Mouse (Mus musculus) urinary bladder, postnatal 4 days (tissue): ENCODE results near the gene Ubqln5.

Source experiments
- DNase-seq, 2 experiments: peaks; one replicate each; pipeline ENCODE4 v3.0.0; 2021 to 2022; ENCODE audit warnings: low spot score in 2 of 2

The Ubqln5 gene

GRCm38 (mm10) chr7:104129726-104130125 lies at the start of gene Ubqln5:
Ubqln5 (minus strand) TSS chr7:104129826.
- DNase-seq: no peak

GRCm38 (mm10) chr7:104179074-104179473 lies 49.4 kb upstream of the Ubqln5 start:
- no peak for DNase-seq

- DNase-seq: no peak
These were observed 48.9 kb upstream of the Ubqln5 start for GRCm38 (mm10) chr7:104178422-104179054.

GRCm38 (mm10) chr7:104175085-104175484 lies 45.5 kb upstream of the Ubqln5 start:
- DNase-seq: no peak

- DNase-seq: no peak
These were observed 40.1 kb upstream of the Ubqln5 start for GRCm38 (mm10) chr7:104169634-104170204.

GRCm38 (mm10) chr7:104167105-104167504 lies 37.5 kb upstream of the Ubqln5 start:
- DNase-seq: no peak

GRCm38 (mm10) chr7:104150456-104150855 lies 20.8 kb upstream of the Ubqln5 start, which contains the start of gene Ubqlnl:
Ubqlnl (minus strand) TSS chr7:104150556.
- no peak for DNase-seq

- no peak for DNase-seq
These were observed 13.6 kb upstream of the Ubqln5 start, which contains the start of gene Ubqln3 for GRCm38 (mm10) chr7:104143179-104143578. Ubqln3 (minus strand) TSS chr7:104143279.

- no peak for DNase-seq
These were observed 7.7 kb upstream of the Ubqln5 start, which contains the start of gene Olfr643 for GRCm38 (mm10) chr7:104137305-104137704. Olfr643 (minus strand) TSS chr7:104137405.

GRCm38 (mm10) chr7:104104757-104104972 lies 25.0 kb downstream of the Ubqln5 start, which contains the start of gene Olfr646:
Olfr646 (plus strand) TSS chr7:104104873.
- no peak for DNase-seq

- DNase-seq: no peak
These were observed 25.5 kb downstream of the Ubqln5 start for GRCm38 (mm10) chr7:104103913-104104756.

GRCm38 (mm10) chr7:104085365-104085764 lies 44.3 kb downstream of the Ubqln5 start, which contains the start of gene Olfr645:
Olfr645 (minus strand) TSS chr7:104085465.
- no peak for DNase-seq
